Mouse (Mus musculus) kidney, adult 11 months (tissue): ENCODE results near the gene Atp13a2.
A peak's percentile ranks its signal among the peaks of the same experiment; 100 is the strongest.

Source experiments
- DNase-seq: peaks from one replicate; pipeline ENCODE4 v3.0.0; 2022

Gene Atp13a2

GRCm38 (mm10) chr4:141005983-141006382 lies 19.3 kb downstream of the Atp13a2 start:
- no peak for DNase-seq

GRCm38 (mm10) chr4:141008028-141008427 lies 21.4 kb downstream of the Atp13a2 start:
- peak; percentile 61 for DNase-seq

DNA sequence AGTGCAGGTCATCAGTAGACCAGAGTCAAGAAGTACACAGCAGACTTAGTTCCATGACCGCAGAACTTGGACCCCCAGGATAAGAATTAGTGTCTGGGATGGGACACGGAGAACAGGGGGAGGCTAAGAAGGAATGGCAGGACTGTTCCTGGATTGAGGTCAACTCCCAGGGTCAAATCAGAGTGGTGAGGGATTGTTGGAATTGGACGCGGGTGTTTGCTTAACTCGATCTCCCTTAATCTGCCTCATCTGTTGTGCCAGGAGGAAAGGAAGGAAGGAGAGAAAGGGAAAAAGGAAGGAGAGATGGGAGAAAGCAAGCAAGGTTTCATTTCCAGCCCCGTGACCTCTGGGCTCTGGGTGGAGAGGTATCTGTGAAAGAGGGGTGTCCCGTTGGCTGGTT lies 23.4 kb downstream of the Atp13a2 start, which contains the start of gene Mfap2:
Mfap2 (plus strand) TSS at position 301 of the 400 bp plus-strand sequence.
- DNase-seq: no peak

GRCm38 (mm10) chr4:141010526-141010925 lies 23.9 kb downstream of the Atp13a2 start:
- no peak for DNase-seq

GRCm38 (mm10) chr4:141010941-141011429 lies 24.3 kb downstream of the Atp13a2 start:
- no peak for DNase-seq

GRCm38 (mm10) chr4:141011556-141012328 lies 25.1 kb downstream of the Atp13a2 start:
- no peak for DNase-seq

GRCm38 (mm10) chr4:141012558-141012957 lies 25.9 kb downstream of the Atp13a2 start:
- DNase-seq: no peak

DNA sequence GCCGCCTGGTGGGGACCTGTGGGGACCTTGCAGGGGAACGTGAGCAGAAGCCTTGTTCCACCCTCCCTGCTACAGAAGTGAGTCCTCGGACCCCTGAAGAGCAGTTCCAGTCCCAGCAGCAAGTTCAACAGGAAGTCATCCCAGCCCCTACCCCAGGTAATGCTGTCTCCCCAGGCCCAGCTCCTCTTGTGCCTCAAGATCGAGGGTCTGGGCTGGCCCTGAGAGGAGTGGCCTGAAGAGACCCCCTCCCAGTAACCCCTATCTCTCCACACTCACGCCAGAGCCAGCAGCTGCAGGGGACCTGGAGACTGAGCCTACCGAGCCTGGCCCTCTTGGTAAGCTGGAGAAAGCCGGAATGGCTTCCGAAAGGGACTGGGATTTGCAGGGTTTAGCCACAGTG lies 27.4 kb downstream of the Atp13a2 start:
- no peak for DNase-seq

GRCm38 (mm10) chr4:141014856-141015255 lies 28.2 kb downstream of the Atp13a2 start:
- no peak for DNase-seq

- DNase-seq: no peak
These were observed 28.7 kb downstream of the Atp13a2 start for GRCm38 (mm10) chr4:141015356-141015755.

DNA sequence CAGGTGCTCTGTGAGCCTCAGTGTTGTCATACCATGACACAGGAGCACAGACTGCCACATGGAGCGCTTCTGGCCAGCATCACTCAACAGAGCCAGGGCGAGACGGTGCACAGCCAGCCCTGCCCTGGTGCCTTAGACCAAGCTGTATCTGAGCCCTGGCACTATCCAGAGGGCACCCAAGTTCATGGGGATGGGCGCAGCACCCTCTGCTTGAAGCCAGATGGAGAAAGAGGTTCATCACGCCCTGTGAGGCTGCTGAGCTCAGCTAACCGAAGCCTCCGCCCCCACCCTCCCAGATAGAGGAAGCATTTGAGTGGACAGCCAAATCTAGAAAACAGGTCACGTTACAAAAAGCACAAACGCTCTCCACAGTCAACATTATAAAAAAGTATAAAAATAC lies 29.6 kb downstream of the Atp13a2 start:
- no peak for DNase-seq

- DNase-seq: no peak
These were observed 31.2 kb downstream of the Atp13a2 start for GRCm38 (mm10) chr4:141017657-141018436.

DNA sequence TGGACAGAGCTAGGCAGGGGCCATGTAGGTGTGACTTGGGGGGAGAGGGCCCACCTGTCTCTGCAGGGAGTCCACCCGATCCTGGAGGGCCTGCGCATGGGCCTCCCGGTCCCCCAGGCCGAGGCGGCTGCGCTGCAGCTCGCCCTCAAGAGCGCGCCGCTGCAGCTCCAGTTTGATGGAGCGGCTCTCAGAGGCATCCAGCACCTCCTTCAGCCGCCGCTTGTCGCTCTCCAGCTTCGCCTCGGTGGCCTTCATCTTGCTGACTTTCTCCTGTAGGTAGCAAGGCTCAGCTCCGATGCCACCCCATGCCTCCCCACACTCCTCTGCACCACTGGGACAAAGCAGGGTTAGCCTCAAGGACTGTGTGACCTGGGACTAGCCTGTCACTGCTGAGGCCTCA lies 33.5 kb downstream of the Atp13a2 start:
- no peak for DNase-seq

DNA sequence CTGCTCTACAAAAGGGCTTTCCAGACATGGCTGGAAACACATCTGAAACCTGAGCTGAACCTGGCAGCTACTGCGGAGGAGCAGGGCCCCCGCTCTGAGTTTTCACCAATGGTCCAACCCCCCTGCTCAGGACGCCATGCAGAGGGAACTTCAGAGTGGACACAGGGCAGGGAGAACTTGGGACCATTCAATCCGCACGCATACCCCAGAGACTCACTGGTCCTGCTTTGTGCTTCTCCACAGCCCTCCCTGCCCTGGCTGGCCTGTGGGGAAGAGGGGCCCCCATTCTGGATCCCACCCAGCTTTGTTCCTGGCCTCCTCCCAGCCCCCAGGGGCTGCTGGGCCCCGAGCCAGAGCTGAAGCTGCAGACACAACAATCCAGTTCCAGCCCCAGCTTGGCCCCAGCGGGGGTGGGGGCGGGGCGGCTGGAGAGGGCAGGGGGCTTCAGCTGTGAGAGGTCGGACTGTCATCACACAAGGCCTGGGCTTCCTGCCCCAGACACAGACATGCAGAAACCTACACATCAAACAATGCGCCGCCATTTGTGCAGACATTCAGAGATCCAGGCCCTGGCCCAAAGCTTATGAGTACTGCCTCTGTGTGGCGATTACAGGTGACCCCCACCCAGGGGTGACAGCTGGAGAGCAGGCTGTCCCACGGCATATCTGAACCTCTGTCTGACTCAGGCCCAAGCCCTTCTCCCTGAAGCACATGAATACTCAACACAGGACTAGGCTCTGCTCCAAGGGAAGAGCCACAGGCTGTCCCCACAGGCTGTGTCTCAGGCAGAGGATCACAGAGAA lies 34.3 kb downstream of the Atp13a2 start:
- DNase-seq: no peak

DNA sequence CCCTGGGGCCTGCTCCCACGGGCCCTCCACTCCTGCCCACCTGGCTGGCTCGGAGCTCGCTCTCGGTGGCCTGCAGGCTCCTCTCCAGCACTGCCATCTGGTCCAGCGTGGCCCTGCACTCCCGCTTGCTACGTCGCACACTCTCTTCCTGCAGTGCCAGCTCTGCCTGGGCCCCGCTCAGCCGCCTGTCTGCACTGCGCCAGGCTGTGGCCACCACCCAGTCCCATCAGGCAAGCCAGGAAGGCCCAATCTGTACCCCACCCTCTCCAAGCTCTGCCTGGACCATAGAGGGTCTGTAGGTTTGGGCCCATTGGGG lies 34.9 kb downstream of the Atp13a2 start:
- DNase-seq: no peak

GRCm38 (mm10) chr4:141024052-141024451 lies 37.4 kb downstream of the Atp13a2 start:
- no peak for DNase-seq

DNA sequence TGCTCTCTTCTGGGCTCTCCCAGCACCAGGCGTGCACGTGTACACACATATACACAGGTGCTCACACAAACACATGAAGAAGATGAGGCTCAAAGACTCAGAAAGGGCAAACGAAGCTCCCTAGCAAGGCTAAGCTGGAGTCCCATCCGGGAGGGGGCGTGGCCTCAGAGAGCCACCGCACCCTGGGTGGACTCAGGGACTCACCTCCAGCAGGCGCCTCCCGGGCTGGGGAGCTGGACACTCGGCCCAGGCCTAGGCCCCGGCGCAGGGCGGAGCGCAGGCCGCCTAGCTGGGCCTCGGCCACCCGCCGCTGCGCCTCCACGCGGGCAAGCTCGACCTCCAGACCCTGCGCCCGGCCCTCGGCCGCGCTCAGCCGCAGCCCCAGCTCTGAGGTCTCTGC lies 38.3 kb downstream of the Atp13a2 start:
- DNase-seq: no peak

DNA sequence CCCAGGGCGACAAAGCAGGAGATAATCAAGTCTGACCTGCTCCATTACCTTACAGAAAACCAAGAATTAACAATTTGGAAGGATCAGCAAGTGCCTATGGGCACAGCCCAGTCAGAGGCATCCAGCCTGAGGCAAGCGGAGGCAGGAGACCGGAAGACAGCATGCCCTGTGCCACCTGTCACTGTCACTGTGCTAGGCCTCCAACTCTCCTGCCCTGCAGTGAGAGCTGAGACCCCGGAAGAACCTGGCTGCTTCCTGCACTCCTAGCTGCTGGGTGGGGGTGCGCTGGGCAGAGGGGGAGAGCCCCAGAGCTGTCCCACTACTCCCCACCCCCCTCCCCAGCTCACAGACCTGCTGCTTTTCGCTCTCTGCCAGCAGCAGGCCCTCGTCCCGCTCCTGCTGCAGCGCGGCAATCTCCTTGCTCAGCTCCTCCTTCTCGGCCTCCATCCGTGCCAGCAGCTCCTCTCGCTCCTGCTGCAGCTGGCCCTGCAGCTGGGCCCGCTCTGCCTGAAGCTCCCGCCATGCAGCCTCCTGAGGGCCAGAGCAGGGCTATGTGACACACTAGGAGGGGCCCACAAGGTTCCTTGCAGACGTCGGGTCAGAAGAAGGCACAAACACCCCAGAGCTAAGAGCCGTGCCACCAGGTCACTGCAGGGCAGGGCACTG lies 44.0 kb downstream of the Atp13a2 start:
- no peak for DNase-seq

DNA sequence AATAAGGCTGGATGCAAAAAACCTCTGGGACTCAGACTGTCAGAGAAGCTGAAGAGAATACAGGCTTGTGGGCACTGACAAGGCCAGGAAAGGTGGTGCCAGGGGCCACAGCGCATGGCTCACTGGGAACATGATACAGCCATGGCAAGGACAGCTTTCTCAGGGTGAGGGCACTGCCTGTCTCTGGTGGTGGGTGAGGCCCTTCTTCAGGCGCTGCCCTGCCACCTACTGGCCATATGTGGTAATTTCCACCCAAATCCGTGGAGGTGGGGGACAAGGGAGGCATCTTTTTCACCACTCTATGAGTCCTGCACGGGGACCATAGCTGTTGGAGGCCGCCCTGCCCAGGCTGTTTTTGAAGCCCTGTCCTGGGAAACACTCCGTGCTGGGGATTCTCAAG lies 45.1 kb downstream of the Atp13a2 start:
- DNase-seq: peak; percentile 48

DNA sequence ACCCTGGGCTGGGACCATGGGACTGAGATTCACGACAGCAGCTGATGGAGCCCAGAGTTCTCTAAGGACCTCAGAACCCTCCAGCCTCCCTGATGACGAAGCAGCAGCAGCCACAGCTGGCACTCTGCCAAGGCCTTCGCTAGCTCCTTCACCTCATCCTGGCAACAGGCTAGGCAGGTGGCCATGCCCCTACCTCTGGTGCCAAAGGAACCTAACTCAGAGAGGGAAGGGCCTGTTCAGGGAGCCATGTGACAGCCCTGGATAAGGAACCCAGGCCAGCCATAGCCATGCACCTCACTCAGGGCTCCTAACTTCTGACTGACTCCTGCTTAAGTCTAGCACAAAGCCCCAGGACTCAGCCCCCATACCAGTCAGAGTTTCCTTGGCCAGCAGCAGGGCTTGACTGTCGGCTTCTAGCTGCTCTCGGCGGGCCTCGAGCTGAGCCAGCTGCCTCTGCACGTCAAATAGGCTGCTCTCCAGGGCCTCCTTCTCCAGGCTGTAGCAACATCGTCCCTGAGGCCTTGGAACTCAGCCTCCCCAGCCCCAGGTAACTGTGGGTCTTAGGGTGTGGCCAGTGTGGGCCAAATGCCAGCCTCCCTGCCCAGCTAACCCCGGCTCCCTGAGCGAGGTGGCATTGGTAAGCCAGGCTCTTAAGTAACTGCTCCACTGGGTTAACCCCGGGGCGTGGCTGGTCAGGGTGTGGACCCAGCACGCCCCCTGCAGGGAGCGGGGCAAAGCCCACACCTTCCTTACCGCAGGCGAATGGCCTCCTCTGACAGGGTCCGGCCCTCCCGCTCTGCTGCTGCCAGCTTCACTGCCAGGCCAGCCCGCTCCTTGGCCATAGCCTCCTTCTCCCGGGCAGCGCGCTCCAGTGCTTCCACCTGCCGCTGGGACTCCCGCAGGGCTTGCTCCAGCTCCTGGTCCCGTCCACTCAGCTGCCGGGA lies 47.2 kb downstream of the Atp13a2 start:
- DNase-seq: peak; percentile 87

DNA sequence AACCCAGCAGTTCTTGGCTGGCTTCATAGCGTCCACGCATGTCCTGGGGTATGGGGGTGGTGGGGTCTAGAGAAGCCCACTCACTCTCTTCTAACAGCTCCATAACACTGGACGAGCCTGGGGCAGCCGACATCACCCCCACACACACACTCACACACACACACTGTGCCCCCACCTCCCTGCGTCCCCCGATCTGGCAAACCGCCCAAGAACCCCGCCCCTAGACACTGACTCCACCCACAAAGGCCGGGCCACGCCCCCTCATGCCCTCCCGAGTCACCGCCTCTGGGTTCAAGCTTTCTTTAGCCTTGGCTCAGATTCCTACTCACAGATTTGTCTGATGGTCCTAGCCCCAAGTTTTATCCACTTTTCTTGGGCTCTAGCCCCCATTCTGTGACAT lies 54.4 kb downstream of the Atp13a2 start:
- no peak for DNase-seq

DNA sequence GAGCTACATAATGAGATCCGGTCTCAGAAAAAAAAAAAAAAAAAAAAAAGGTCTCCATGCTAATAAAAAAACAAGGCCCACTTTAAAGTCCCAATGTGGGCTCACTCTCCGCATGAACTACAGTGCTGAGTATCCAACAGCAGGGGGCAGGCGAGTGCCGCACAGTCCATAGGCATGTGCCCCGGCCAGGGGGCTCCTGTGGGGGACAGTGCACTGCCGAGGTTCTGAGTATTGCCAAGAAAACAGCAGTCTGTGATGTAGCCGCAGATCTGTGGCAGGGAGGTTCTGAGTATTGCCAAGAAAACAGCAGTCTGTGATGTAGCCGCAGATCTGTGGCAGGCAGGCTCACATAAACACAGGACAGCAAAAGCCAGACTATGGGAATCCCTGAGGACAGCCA lies 58.1 kb downstream of the Atp13a2 start:
- DNase-seq: no peak
